Mouse (Mus musculus): ENCODE measurements around the gene Ehmt2. TPM values are rescaled to one million over a fixed set of nuclear protein-coding genes. Genes with fewer than 3 reads are reported as not detected.

Gene Ehmt2
- polyA plus RNA-seq (2012; rRNA removed; ENCODE audit: low replicate concordance): 206 and 215 TPM in 2 replicates

DNA sequence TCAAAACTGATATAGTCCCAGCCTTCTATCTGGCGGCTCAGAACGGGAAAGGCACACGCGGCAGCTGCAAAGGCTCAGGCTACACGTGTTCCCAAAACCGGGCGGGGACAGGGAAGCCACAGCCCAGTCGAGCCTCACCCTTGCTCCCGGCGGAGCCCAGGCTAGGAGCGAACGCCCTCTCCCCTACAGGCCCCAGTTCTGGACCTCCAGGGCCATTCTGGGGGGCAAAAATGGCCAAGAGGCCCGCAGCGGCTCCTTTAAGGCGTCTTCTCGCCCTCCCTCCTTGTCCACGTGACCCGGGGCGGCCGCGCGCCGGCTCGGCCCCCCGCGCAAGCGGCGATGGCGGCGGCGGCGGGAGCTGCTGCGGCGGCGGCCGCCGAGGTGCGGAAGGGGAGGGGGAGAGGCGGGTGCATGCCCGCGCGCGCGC is at the start of gene Ehmt2, which contains the start of gene C2:
TSS of gene Ehmt2 (plus strand) at position 310 of the 427 bp plus-strand sequence.
TSS of gene C2 (minus strand) at position 106 of the 427 bp plus-strand sequence.

DNA sequence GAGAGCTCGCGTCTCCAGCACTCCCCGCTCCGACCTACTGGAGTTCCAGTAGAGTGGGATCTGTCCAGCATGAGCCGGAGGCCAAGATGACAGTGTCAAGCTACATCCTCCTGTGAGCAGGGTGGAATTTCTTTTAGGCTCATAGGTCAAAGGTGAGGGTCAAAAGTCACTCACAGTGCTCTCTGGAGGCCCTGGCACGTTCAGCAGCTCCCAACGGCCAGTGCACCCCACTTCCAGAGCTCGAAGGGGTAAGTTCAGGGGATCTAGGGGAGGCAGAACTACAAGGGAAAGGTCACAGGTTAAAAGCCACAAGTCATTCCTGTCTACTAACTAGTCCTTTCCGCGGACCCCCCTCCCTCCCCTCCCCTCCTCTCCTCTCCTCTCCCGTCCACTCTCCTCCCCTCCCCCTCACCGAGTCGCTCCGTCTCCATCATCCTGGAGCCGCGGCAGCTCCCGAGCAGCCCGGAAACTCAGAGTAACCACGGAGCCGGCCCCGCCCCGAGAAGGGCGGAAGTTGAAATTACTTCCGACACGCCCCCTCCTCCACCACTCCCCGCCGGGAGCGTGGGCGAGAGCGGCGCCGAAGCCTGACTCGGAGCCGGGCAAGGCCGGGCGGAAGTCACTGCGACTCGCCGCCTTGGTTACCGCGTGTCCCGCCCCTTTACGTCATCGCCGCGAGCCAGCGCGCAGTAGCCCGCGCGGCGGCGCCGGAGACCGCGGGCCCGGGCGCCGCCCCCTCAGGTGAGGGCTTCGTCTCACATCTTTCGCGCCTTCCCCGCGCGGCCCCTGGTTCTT is 48.4 kb upstream of the Ehmt2 start, which contains the start of the genes Skiv2l and Nelfe:
TSS of gene Skiv2l (minus strand) at position 489 of the 795 bp plus-strand sequence.
TSS of gene Nelfe (plus strand) at position 670 of the 795 bp plus-strand sequence.

DNA sequence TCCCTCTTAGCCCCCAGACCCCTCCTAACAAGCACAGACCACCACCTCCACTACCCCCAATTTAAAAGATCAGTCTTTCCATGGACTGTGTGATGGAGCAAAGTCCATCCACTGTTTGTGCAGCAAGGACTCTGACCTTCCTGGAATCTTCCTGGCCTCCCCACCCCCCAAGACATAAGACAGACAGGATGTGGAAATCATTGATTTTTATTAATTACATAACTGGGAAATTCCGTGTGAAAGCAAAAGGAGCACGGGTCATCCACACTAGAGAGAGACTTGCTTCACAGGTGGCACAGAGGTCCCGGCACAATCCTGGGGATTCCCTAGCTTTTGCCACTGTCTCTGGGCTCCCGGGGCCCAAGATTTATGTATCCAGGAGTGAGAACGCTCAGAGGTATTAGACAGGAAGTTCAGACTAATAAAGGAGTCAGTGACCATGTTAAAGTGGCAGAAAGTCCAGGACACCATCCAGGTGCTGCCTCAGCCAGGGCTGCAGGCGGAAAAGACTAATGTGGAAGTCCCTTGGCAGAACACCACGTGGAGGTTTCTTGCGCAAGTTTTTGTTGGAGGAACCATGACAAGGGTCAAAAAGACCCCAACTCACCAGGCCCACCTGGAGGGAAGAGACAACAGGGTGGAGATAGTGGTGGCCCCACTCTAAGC is 35.7 kb upstream of the Ehmt2 start, which contains the start of gene Cfb:
TSS of gene Cfb (minus strand) at position 103 of the 666 bp plus-strand sequence.

GRCm38 (mm10) chr17:34879336-34879879 is 18.9 kb upstream of the Ehmt2 start, which contains the start of gene Zbtb12:
Zbtb12 (plus strand) TSS chr17:34879483.

GRCm38 (mm10) chr17:34881683-34882310 is 16.5 kb upstream of the Ehmt2 start, which contains the start of gene Gm20547:
Gm20547 (minus strand) TSS chr17:34882042.

DNA sequence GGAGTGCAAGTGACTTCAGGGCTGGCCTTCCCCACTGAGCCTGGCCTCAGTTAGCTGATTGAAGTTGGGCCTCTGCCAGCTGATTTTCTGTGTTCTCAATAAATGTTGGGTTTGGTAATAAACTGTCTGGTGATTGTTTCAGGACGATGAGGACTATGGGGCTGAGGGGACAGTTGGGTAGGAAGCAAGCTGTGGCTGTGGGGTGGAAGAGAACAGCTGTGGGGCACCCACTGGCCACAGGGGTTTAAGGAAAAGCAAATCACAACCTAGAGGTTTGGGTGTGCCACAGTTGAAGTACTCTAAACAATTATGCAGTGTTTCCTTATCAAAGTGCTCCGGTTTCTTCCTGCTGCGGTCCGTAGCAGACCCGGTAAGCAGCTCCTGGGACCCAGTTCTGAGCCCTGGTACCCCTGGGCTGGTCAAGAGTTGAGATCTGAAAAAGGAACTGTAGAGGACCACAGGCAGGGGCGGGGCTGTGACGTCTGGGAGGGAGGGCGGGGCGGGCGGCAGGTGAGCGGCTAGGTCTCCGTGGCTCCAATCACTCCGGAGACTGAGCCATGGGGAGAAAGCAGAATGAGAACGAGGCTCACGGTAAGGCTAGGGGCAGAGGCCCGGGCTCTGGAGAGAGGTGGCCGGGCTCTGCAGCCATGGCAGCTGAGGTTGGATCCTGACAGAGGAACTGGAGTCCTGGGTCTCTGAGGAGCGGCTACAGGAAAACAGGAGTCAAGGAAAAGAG is 15.8 kb downstream of the Ehmt2 start, which contains the start of gene Slc44a4:
TSS of gene Slc44a4 (plus strand) at position 537 of the 736 bp plus-strand sequence.

DNA sequence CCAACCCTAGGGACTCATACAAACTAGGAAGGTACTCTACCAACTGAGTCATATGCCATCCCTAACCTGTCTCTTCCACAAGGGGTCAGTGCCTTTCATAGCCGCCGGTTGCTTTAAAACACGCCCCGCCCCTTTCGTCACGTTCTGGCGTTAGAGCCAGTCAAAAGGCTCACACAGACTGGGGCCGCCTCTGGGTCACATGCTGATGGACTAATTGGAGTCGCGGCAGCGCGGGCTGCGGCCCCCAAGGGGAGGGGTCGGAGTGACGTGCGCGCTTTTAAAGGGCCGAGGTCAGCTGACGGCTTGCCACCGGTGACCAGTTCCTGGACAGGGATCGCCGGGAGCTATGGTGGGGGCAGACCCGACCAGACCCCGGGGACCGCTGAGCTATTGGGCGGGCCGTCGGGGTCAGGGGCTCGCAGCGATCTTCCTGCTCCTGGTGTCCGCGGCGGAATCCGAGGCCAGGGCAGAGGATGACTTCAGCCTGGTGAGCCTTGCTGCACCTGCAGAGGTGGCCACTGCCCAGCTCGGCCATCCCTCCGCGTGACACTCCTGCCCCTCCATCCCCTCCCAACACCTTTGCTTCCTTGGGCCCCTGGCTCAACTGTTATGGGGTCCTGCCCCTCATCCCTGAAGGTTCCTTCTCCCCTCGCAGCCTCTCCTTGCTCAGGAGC is 32.9 kb downstream of the Ehmt2 start, which contains the start of gene Neu1:
TSS of gene Neu1 (plus strand) at position 193 of the 674 bp plus-strand sequence.

GRCm38 (mm10) chr17:34959130-34959778 is 61.0 kb downstream of the Ehmt2 start, which contains the start of gene Hspa1b:
Hspa1b (minus strand) TSS chr17:34959238.

Other genes with a start within 250 kb of the Ehmt2 start
- gene Tnxb, start 227.9 kb upstream of the Ehmt2 start, polyA plus RNA-seq (2012; rRNA removed; ENCODE audit: low replicate concordance): 10.1 and 15.3 TPM in 2 replicates
- gene C4b, start 154.6 kb upstream of the Ehmt2 start, polyA plus RNA-seq (2012; rRNA removed; ENCODE audit: low replicate concordance): 13.4 and 20.2 TPM in 2 replicates
- gene Cyp21a1, start 93.9 kb upstream of the Ehmt2 start, polyA plus RNA-seq (2012; rRNA removed; ENCODE audit: low replicate concordance): 4.3 and 8.4 TPM in 2 replicates
- gene Stk19, start 61.5 kb upstream of the Ehmt2 start, polyA plus RNA-seq (2012; rRNA removed; ENCODE audit: low replicate concordance): 55.2 and 59.8 TPM in 2 replicates
- 63.9 and 83.5 TPM in 2 replicates for gene Dxo, start 61.5 kb upstream of the Ehmt2 start, polyA plus RNA-seq (2012; rRNA removed; ENCODE audit: low replicate concordance)
- gene Skiv2l, start 48.3 kb upstream of the Ehmt2 start, polyA plus RNA-seq (2012; rRNA removed; ENCODE audit: low replicate concordance): 66.9 and 74.8 TPM in 2 replicates
- gene Nelfe, start 48.1 kb upstream of the Ehmt2 start, polyA plus RNA-seq (2012; rRNA removed; ENCODE audit: low replicate concordance): 14.9 and 36.1 TPM in 2 replicates
- gene Cfb, start 36.0 kb upstream of the Ehmt2 start, polyA plus RNA-seq (2012; rRNA removed; ENCODE audit: low replicate concordance): 16.5 and 49.9 TPM in 2 replicates
- gene Zbtb12, start 19.0 kb upstream of the Ehmt2 start, polyA plus RNA-seq (2012; rRNA removed; ENCODE audit: low replicate concordance): 6.2 and 6.7 TPM in 2 replicates
- not detected in 2 replicates for gene Gm20547, start 16.4 kb upstream of the Ehmt2 start, polyA plus RNA-seq (2012; rRNA removed; ENCODE audit: low replicate concordance)
- gene C2, start 204 bp upstream of the Ehmt2 start, polyA plus RNA-seq (2012; rRNA removed; ENCODE audit: low replicate concordance): 5.1 and 6.8 TPM in 2 replicates
- 74.7 and 81.1 TPM in 2 replicates for gene Slc44a4, start 16.0 kb downstream of the Ehmt2 start, polyA plus RNA-seq (2012; rRNA removed; ENCODE audit: low replicate concordance)
- 40.9 and 52.9 TPM in 2 replicates for gene Neu1, start 32.8 kb downstream of the Ehmt2 start, polyA plus RNA-seq (2012; rRNA removed; ENCODE audit: low replicate concordance)
- gene Hspa1b, start 60.8 kb downstream of the Ehmt2 start, polyA plus RNA-seq (2012; rRNA removed; ENCODE audit: low replicate concordance): 5.4 and 9.5 TPM in 2 replicates
- not detected in 2 replicates for gene Gm20481, start 71.4 kb downstream of the Ehmt2 start, polyA plus RNA-seq (2012; rRNA removed; ENCODE audit: low replicate concordance)
- gene Hspa1a, start 73.7 kb downstream of the Ehmt2 start, polyA plus RNA-seq (2012; rRNA removed; ENCODE audit: low replicate concordance): 4.9 and 6.7 TPM in 2 replicates
- gene Hspa1l, start 74.2 kb downstream of the Ehmt2 start, polyA plus RNA-seq (2012; rRNA removed; ENCODE audit: low replicate concordance): 0.15 and 0.22 TPM in 2 replicates
- 88.2 and 110 TPM in 2 replicates for gene Lsm2, start 83.4 kb downstream of the Ehmt2 start, polyA plus RNA-seq (2012; rRNA removed; ENCODE audit: low replicate concordance)
- gene Vars, start 102.5 kb downstream of the Ehmt2 start, polyA plus RNA-seq (2012; rRNA removed; ENCODE audit: low replicate concordance): 142 and 150 TPM in 2 replicates
- gene Vwa7, start 118.1 kb downstream of the Ehmt2 start, polyA plus RNA-seq (2012; rRNA removed; ENCODE audit: low replicate concordance): 1.6 and 2.0 TPM in 2 replicates
- gene Sapcd1, start 129.5 kb downstream of the Ehmt2 start, polyA plus RNA-seq (2012; rRNA removed; ENCODE audit: low replicate concordance): 0.41 and 0.69 TPM in 2 replicates
- 2.0 and 5.6 TPM in 2 replicates for gene Msh5, start 148.3 kb downstream of the Ehmt2 start, polyA plus RNA-seq (2012; rRNA removed; ENCODE audit: low replicate concordance)
- gene Clic1, start 151.5 kb downstream of the Ehmt2 start, polyA plus RNA-seq (2012; rRNA removed; ENCODE audit: low replicate concordance): 133 and 202 TPM in 2 replicates
- 13.4 and 17.5 TPM in 2 replicates for gene Ddah2, start 160.6 kb downstream of the Ehmt2 start, polyA plus RNA-seq (2012; rRNA removed; ENCODE audit: low replicate concordance)
- 0.85 and 7.5 TPM in 2 replicates for gene Ly6g6c, start 166.9 kb downstream of the Ehmt2 start, polyA plus RNA-seq (2012; rRNA removed; ENCODE audit: low replicate concordance)
- gene Mpig6b, start 167.7 kb downstream of the Ehmt2 start, polyA plus RNA-seq (2012; rRNA removed; ENCODE audit: low replicate concordance): 0.18 and 0.55 TPM in 2 replicates
- 0.15 and 29.8 TPM in 2 replicates for gene Ly6g6e, start 178.4 kb downstream of the Ehmt2 start, polyA plus RNA-seq (2012; rRNA removed; ENCODE audit: low replicate concordance)
- 5.8 and 13.6 TPM in 2 replicates for gene Ly6g6d, start 179.6 kb downstream of the Ehmt2 start, polyA plus RNA-seq (2012; rRNA removed; ENCODE audit: low replicate concordance)
- gene Ly6g6f, start 187.1 kb downstream of the Ehmt2 start, polyA plus RNA-seq (2012; rRNA removed; ENCODE audit: low replicate concordance): 3.3 and 4.6 TPM in 2 replicates
- gene Abhd16a, start 190.8 kb downstream of the Ehmt2 start, polyA plus RNA-seq (2012; rRNA removed; ENCODE audit: low replicate concordance): 135 and 240 TPM in 2 replicates
- gene Ly6g5c, start 209.8 kb downstream of the Ehmt2 start, polyA plus RNA-seq (2012; rRNA removed; ENCODE audit: low replicate concordance): not detected in 2 replicates
- 1.7 TPM in 2 replicates for gene Ly6g5b, start 217.0 kb downstream of the Ehmt2 start, polyA plus RNA-seq (2012; rRNA removed; ENCODE audit: low replicate concordance)
- 15.1 and 26.1 TPM in 2 replicates for gene Gpank1, start 223.0 kb downstream of the Ehmt2 start, polyA plus RNA-seq (2012; rRNA removed; ENCODE audit: low replicate concordance)
- 334 and 557 TPM in 2 replicates for gene Csnk2b, start 223.6 kb downstream of the Ehmt2 start, polyA plus RNA-seq (2012; rRNA removed; ENCODE audit: low replicate concordance)
- 21.5 and 30.6 TPM in 2 replicates for gene D17H6S53E, start 227.9 kb downstream of the Ehmt2 start, polyA plus RNA-seq (2012; rRNA removed; ENCODE audit: low replicate concordance)
- 0.25 TPM in 2 replicates for gene Apom, start 233.6 kb downstream of the Ehmt2 start, polyA plus RNA-seq (2012; rRNA removed; ENCODE audit: low replicate concordance)
- gene Bag6, start 236.7 kb downstream of the Ehmt2 start, polyA plus RNA-seq (2012; rRNA removed; ENCODE audit: low replicate concordance): 179 and 180 TPM in 2 replicates